Comparison of ENCODE assay signal across 14 mouse cellular contexts in the genomic region with DNA sequence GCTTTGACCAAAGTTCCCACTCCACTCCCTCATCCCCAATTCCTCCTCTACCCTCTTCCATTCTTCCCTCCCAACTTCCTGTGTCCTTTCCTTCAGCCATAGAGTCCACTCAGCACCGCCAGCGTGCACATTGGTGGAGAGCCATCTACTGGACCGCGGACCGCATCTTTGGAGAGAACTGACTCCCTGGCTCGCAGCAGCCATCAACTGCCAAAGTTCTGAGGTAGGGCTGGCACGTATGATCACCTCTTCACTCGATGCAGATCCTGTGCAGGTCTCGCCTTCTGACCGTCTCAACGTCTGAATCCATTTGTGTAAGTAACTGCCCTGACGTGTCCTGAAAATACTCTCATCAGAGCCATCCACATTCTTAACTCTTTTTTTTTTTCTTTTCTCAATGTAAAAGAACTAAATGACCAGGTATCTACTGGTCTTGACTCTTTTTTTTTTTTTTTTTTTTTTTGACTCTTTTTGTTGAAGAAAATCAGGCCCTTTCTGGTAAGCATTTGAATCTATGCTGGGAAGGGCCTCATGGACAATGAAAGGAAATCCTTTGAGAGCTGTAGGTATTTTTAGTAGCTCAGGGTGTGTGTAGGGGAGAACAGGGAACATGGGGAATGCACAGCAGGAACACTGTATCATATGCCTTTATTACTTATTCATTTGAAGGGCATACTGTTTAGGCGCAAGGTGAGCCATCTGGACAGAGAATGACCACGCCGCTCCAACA.
A peak's percentile ranks its signal among the peaks of the same experiment; 100 is the strongest.
DNase-seq lines count a peak whose midpoint lies in the region; ATAC-seq and TF ChIP-seq lines count a peak whose summit lies in the region.
"Had no signal": no experiment of that assay in that cellular context is flagged by ENCODE, and none has a peak within 500 bp of the region (broad histone marks: within the 10 kb centered on the region; RNA-seq: fewer than 3 reads in every experiment).

No protein-coding gene starts in this region.

- no peak overlapping the region for H3K9ac ChIP-seq in heart, adult 2 months (ENCODE audit: low read depth, low read length)
- H3K9ac ChIP-seq in heart, embryonic 13.5 days = no peak overlapping the region
- H3K9ac ChIP-seq: forebrain, embryonic 13.5 days; liver, embryonic 12.5 days; midbrain, embryonic 13.5 days had no signal

- no peak; the same call in 1 of the 2 replicates for TF ChIP-seq POLR2A in heart, adult 2 months (IDR thresholded peaks at IDR 0.05; ENCODE audit: insufficient read depth, low read depth, low read length)

- no peak for TF ChIP-seq CTCF in heart, adult 2 months (IDR thresholded peaks at IDR 0.05)
- TF ChIP-seq CTCF in layer of hippocampus, adult 2 months (conservative IDR thresholded peaks at IDR 0.05) = no peak

- intact Hi-C loops in heart, adult 2 months (cut with DNase I) = loop anchor here (5.0 to 10.0 kb wide), 3 partner anchors 69 to 831 kb away; partner anchors contain the start of gene Adamts1

- no peaks in the 10 kb centered on the region for H3K27me3 ChIP-seq in heart, adult 2 months (ENCODE audit: control insufficient read depth, insufficient read depth, low read length)
- H3K27me3 ChIP-seq in heart, embryonic 13.5 days (replicated peaks) = no peaks in the 10 kb centered on the region
- H3K27me3 ChIP-seq: forebrain, embryonic 13.5 days; liver, embryonic 12.5 days; midbrain, embryonic 13.5 days had no signal

- H3K9me3 ChIP-seq in heart, embryonic 13.5 days = no peaks in the 10 kb centered on the region
- H3K9me3 ChIP-seq: forebrain, embryonic 13.5 days; liver, embryonic 12.5 days; midbrain, embryonic 13.5 days had no signal

- TF ChIP-seq EP300 in heart, adult 2 months (IDR thresholded peaks at IDR 0.05; ENCODE audit: insufficient read depth, low read depth, low read length) = no peak

- H3K79me2 ChIP-seq in heart, adult 2 months (replicated peaks; ENCODE audit: control insufficient read depth, insufficient read depth, low read length) = no peaks in the 10 kb centered on the region

- ATAC-seq in heart, embryonic 13.5 days (ENCODE audit: extremely low read depth, insufficient number of reproducible peaks, low FRiP score, low TSS enrichment) = no peak
- ATAC-seq: forebrain, embryonic 13.5 days; hindbrain, postnatal 0 days; liver, embryonic 12.5 days; midbrain, embryonic 13.5 days had no signal

- no peak for DNase-seq in heart, adult 2 months
- no peak for DNase-seq in heart, postnatal 4 days
- DNase-seq in layer of hippocampus, adult 2 months (ENCODE audit: low spot score in 2 of 2) = no peak
- no peak for DNase-seq in layer of hippocampus, postnatal 36 days
- DNase-seq in spleen, postnatal 36 days (ENCODE audit: low spot score in 2 of 2) = no peak
- DNase-seq: cerebellum, adult 11-12 months; kidney, postnatal 25 days; thymus, postnatal 4 days had no signal

- H3K27ac ChIP-seq in heart, adult 2 months = peak overlapping the region; percentile 84
- peak overlapping the region; percentile 69; the same call in 1 of the 2 replicates for H3K27ac ChIP-seq in layer of hippocampus, adult 2 months
- peak overlapping the region; percentile 97 for H3K27ac ChIP-seq in brown adipose tissue, adult 24 weeks (replicated peaks; ENCODE audit: low read depth, low read length)
- H3K27ac ChIP-seq in heart, embryonic 13.5 days (replicated peaks) = peak overlapping the region; percentile 83
- H3K27ac ChIP-seq: forebrain, embryonic 13.5 days; midbrain, embryonic 13.5 days had no signal

- 63% methylated on average over 15 of the region's 15 CpGs for WGBS in heart, adult 2 months
- WGBS in heart, embryonic 13.5 days = 82% methylated on average over 15 of the region's 15 CpGs

- no peak overlapping the region for H3K4me2 ChIP-seq in heart, embryonic 13.5 days
- H3K4me2 ChIP-seq: forebrain, embryonic 13.5 days; liver, embryonic 12.5 days; midbrain, embryonic 13.5 days had no signal

- H3K4me3 ChIP-seq in heart, adult 2 months = no peak overlapping the region
- H3K4me3 ChIP-seq in layer of hippocampus, adult 2 months = no peak overlapping the region
- H3K4me3 ChIP-seq in brown adipose tissue, adult 24 weeks (ENCODE audit: insufficient read depth, low read depth, low read length) = peak overlapping the region; percentile 17; the same call in 1 of the 2 replicates
- H3K4me3 ChIP-seq in heart, embryonic 13.5 days = no peak overlapping the region
- H3K4me3 ChIP-seq: forebrain, embryonic 13.5 days; liver, embryonic 12.5 days; midbrain, embryonic 13.5 days had no signal

- peaks cover 18% of the 10 kb centered on the region for H3K4me1 ChIP-seq in heart, adult 2 months (ENCODE audit: control insufficient read depth, insufficient read depth, low read length)
- H3K4me1 ChIP-seq in brown adipose tissue, adult 24 weeks (ENCODE audit: control insufficient read depth, insufficient read depth, insufficient read length, low read length) = peaks cover 26% of the 10 kb centered on the region
- H3K4me1 ChIP-seq in heart, embryonic 13.5 days = peaks cover 34% of the 10 kb centered on the region
- H3K4me1 ChIP-seq: liver, embryonic 12.5 days had no signal

- peaks cover 3% of the 10 kb centered on the region; the same call in 1 of the 2 replicates for H3K36me3 ChIP-seq in heart, adult 2 months (ENCODE audit: control insufficient read depth, insufficient read depth, low read length)
- H3K36me3 ChIP-seq in heart, embryonic 13.5 days = peaks cover 70% of the 10 kb centered on the region
- H3K36me3 ChIP-seq: liver, embryonic 12.5 days had no signal
